Mouse (Mus musculus) liver, adult 2 months (tissue): ENCODE results near the gene Mex3d. TPM values are rescaled to one million over a fixed set of nuclear protein-coding genes. Genes with fewer than 3 reads are reported as not detected.
A peak's percentile ranks its signal among the peaks of the same experiment; 100 is the strongest.

Experiments used
- DNase-seq: peaks from one replicate; pipeline ENCODE4 v3.0.0-alpha.2; 2011; ENCODE audit warnings: low read depth, low spot score; ENCODE audit errors: extremely low read depth
- H3K27ac ChIP-seq: fragments of 200-500 bp; replicated peaks from 2 replicates; pipeline ENCODE4 v1.5.1; 2012; ENCODE audit warnings: low read depth, mild to moderate bottlenecking, control low read depth, inconsistent platforms, low read length; ENCODE audit not compliant: insufficient read depth
- H3K27me3 ChIP-seq: fragments of 200-500 bp; 2 replicates; pipeline ENCODE4 v1.6.1; 2012; ENCODE audit warnings: mild to moderate bottlenecking, moderate library complexity, low read length, inconsistent platforms; ENCODE audit not compliant: control insufficient read depth, insufficient read depth
- H3K36me3 ChIP-seq: fragments of 200-500 bp; 2 replicates; pipeline ENCODE4 v1.6.1; 2012; ENCODE audit warnings: low read length, inconsistent platforms; ENCODE audit not compliant: control insufficient read depth, insufficient read depth
- H3K4me1 ChIP-seq: fragments of 200-500 bp; 2 replicates; pipeline ENCODE4 v1.6.1; 2011; ENCODE audit warnings: low read length; ENCODE audit not compliant: control insufficient read depth, insufficient read depth
- H3K4me3 ChIP-seq: fragments of 200-500 bp; 2 replicates; pipeline ENCODE4 v1.5.1; 2011; ENCODE audit warnings: low read depth, mild to moderate bottlenecking, control low read depth, low read length, moderate library complexity; ENCODE audit not compliant: insufficient read depth
- H3K79me2 ChIP-seq: fragments of 200-500 bp; 2 replicates; pipeline ENCODE4 v1.6.1; 2012; ENCODE audit warnings: inconsistent platforms, mild to moderate bottlenecking, low read length, moderate library complexity; ENCODE audit not compliant: control insufficient read depth, insufficient read depth
- H3K9ac ChIP-seq: fragments of 200-500 bp; 2 replicates; pipeline ENCODE4 v1.6.1; 2012; ENCODE audit warnings: low read depth, mild to moderate bottlenecking, control low read depth, inconsistent platforms, low read length
- CTCF ChIP-seq: fragments of 200-500 bp; IDR thresholded peaks from 2 replicates; pipeline ENCODE4 v1.5.1; 2011; ENCODE audit warnings: low read depth, low read length, control low read depth
- POLR2A ChIP-seq: fragments of 200-500 bp; IDR thresholded peaks from 2 replicates; pipeline ENCODE4 v1.6.1; 2011; ENCODE audit warnings: low read length, control low read depth; ENCODE audit not compliant: insufficient read depth; ENCODE audit errors: extremely low read depth
- WGBS: fragments of 180-500 bp; shearing (Covaris S2); methylation state at CpG from one replicate; pipeline ENCODE4 v1.1.7; 2018; 5-methylcytosine and 5-hydroxymethylcytosine counted together
- polyA plus RNA-seq: library from polyadenylated mRNA; depleted of rRNA; stranded (reverse); fragments of >200 nt; gene quantifications from 2 replicates; pipeline ENCODE4 v1.2.3, GENCODE M21; 2012
- total RNA-seq: library from RNA; depleted of rRNA; stranded (reverse); fragments of >200 nt; gene quantifications from 2 replicates; pipeline ENCODE4 v1.2.3, GENCODE M21; 2014

Gene Mex3d
- total and polyA plus RNA-seq, 2 experiments, result 1.0 to 2.1 TPM

DNA sequence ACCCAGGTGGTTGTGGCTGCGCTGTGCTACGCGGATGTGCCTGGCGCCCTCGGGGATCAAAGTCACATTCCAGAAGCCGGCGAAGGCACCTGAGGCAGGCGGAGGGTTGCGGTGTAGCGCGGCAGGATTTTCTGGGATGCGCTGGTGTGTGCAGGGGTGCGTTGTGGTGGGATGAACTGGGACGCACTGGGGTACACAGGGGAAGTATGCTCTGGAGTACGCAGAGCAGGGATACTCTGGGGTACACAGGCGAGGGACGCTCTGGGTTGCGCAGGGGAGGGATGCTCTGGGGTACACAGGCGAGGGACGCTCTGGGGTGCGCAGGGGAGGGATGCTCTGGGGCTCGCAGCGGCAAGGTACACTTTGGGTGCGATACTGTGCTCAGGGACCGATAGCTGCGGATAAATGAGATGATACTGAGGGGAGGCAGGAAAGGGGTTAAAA, 45.1 kb downstream of the Mex3d start:
- Histone ChIP-seq H3K4me1 (peaks cover 11% of the 10 kb centered on the region), H3K9ac (no peak overlapping the region)
- 9% methylated on average over 26 of the region's 26 CpGs for WGBS

GRCm38 (mm10) chr10:80341491-80342304, 45.8 kb downstream of the Mex3d start:
- Histone ChIP-seq H3K79me2 (no peaks in the 10 kb centered on the region), H3K36me3 (no peaks in the 10 kb centered on the region), H3K4me3 (peak overlapping the region; percentile 15; the same call in 1 of the 2 replicates), H3K27ac (no peak overlapping the region), H3K9ac (peak overlapping the region; percentile 20), H3K27me3 (no peaks in the 10 kb centered on the region; the same call in 1 of the 2 replicates), H3K4me1 (peaks cover 11% of the 10 kb centered on the region)
- 9% methylated on average over 46 of the region's 47 CpGs for WGBS
- TF ChIP-seq CTCF, result peak; percentile 11; the same call in 1 of the 2 replicates
- no peak for TF ChIP-seq POLR2A
- peak; percentile 80 for DNase-seq

More for the DNA sequence above, 45.1 kb downstream of the Mex3d start:
- no peak for DNase-seq
- Histone ChIP-seq H3K79me2 (no peaks in the 10 kb centered on the region), H3K4me3 (no peak overlapping the region; the same call in 1 of the 2 replicates), H3K27me3 (no peaks in the 10 kb centered on the region; the same call in 1 of the 2 replicates), H3K27ac (no peak overlapping the region), H3K36me3 (no peaks in the 10 kb centered on the region)
- TF ChIP-seq POLR2A (no peak), CTCF (no peak)

DNA sequence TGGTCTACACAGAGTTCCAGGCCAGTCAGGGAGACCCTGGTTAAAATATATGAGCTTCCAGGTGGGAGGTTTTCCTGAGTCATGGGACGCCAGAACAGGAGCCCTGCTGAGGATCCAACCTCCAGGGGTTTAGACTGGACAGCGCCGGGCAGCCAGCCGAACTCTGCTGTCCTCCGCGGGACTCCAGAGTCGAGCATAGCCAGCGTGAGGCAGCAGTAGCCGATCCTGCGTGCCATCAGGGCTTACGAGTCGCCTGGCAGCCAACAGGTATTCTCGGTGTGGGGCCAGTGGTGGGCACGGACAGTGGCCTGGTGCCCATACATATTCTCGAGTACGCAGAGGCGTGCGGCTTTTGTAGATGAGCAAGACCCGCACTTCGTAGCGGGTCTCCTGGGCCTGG, 46.4 kb downstream of the Mex3d start:
- Histone ChIP-seq H3K9ac (0 out of 2 replicates have a peak overlapping the region, but pooled peaks have one; percentile 23), H3K36me3 (peaks cover under 1% of the 10 kb centered on the region; the same call in 1 of the 2 replicates), H3K4me3 (no peak overlapping the region), H3K79me2 (no peaks in the 10 kb centered on the region), H3K27me3 (no peaks in the 10 kb centered on the region; the same call in 1 of the 2 replicates), H3K4me1 (peaks cover 11% of the 10 kb centered on the region), H3K27ac (no peak overlapping the region)
- DNase-seq, result no peak
- TF ChIP-seq POLR2A (no peak), CTCF (no peak)
- 43% methylated on average over 21 of the region's 21 CpGs for WGBS

GRCm38 (mm10) chr10:80339941-80340750, 47.3 kb downstream of the Mex3d start:
- H3K36me3 ChIP-seq, result peaks cover 6% of the 10 kb centered on the region; the same call in 1 of the 2 replicates
- no peak overlapping the region for H3K4me3 ChIP-seq
- H3K27me3 ChIP-seq, result no peaks in the 10 kb centered on the region; the same call in 1 of the 2 replicates
- peak; percentile 67 for DNase-seq
- H3K9ac ChIP-seq, result no peak overlapping the region
- H3K79me2 ChIP-seq, result no peaks in the 10 kb centered on the region
- TF ChIP-seq CTCF (peak; percentile 91), POLR2A (no peak)
- peaks cover 11% of the 10 kb centered on the region for H3K4me1 ChIP-seq
- 24% methylated on average over 19 of the region's 19 CpGs for WGBS
- H3K27ac ChIP-seq, result no peak overlapping the region

- no peak overlapping the region for H3K9ac ChIP-seq
- no peak overlapping the region for H3K4me3 ChIP-seq
- H3K27ac ChIP-seq, result no peak overlapping the region
- H3K27me3 ChIP-seq, result no peaks in the 10 kb centered on the region
- peaks cover 8% of the 10 kb centered on the region; the same call in 1 of the 2 replicates for H3K4me1 ChIP-seq
- no peak for DNase-seq
- WGBS, result 88% methylated on average over 12 of the region's 12 CpGs
- no peaks in the 10 kb centered on the region for H3K79me2 ChIP-seq
- peaks cover 19% of the 10 kb centered on the region; the same call in 1 of the 2 replicates for H3K36me3 ChIP-seq
- TF ChIP-seq CTCF (no peak), POLR2A (no peak)
Observed at GRCm38 (mm10) chr10:80336263-80336662, 51.2 kb downstream of the Mex3d start.
